Mouse (Mus musculus) adrenal gland, postnatal 10 days (tissue): ENCODE measurements around the gene Rplp1. TPM values are rescaled to one million over a fixed set of nuclear protein-coding genes. Genes with fewer than 3 reads are reported as not detected.

ENCODE experiments used
- DNase-seq: peaks from one replicate; pipeline ENCODE4 v3.0.0; 2021; ENCODE audit warnings: mixed read lengths
- total RNA-seq, 2 experiments: library from RNA; stranded (reverse); gene quantifications; 2 replicates each; pipeline ENCODE4 v1.2.3; 2021

The Rplp1 gene
- total RNA-seq, 2 experiments from 2014 or later, result 2,187 to 2,232 TPM

DNA sequence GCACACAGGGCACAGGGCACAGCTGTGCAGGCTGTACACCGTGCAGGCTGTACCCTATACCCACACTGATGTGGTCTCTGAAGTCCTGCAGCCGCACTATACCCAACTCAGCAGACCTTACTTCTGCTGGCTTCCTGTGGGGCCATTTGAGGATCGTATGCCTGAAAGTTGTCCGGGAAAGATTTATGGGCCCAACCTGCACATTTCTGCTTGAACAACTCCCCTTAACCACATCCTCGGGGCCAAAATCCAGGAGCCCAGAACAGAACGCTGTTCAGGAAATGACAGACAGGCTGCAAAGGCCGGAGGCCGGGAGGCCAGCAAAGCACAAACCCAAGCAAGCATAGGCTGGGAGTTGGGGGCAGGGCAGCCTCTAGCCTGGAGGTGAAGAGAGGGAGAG is 41.0 kb downstream of the Rplp1 start:
- no peak for DNase-seq

- no peak for DNase-seq
Observed at GRCm38 (mm10) chr9:61872246-61872941, 41.9 kb downstream of the Rplp1 start.

- no peak for DNase-seq
Observed at GRCm38 (mm10) chr9:61871839-61872238, 42.5 kb downstream of the Rplp1 start.

- no peak for DNase-seq
Observed at GRCm38 (mm10) chr9:61867659-61868058, 46.7 kb downstream of the Rplp1 start.

Other genes starting within 250 kb of the Rplp1 start
- gene Kif23, start 32.2 kb upstream of the Rplp1 start, total RNA-seq, result 10 to 100 TPM; 21.5 to 38.3 TPM
- under 1 TPM; 0.48 to 0.51 TPM for gene Paqr5, start 112.3 kb upstream of the Rplp1 start, total RNA-seq
- gene Glce, start 208.1 kb upstream of the Rplp1 start, total RNA-seq, result 10 to 100 TPM; 23.2 to 25.1 TPM